Mouse (Mus musculus) cerebellum, adult 2 months (tissue): Measurements from ENCODE around the gene B3gnt9.

Experiments
- CTCF ChIP-seq: fragments of 200-500 bp; IDR thresholded peaks from 2 replicates; pipeline ENCODE4 v1.5.1; 2011; ENCODE audit warnings: low read depth, mild to moderate bottlenecking, control low read depth, low read length, moderate library complexity, borderline replicate concordance; ENCODE audit not compliant: insufficient read depth
- POLR2A ChIP-seq: fragments of 200-500 bp; IDR thresholded peaks from 2 replicates; pipeline ENCODE4 v1.6.1; 2011; ENCODE audit warnings: low read length, control low read depth, borderline replicate concordance; ENCODE audit not compliant: insufficient read depth

GRCm38 (mm10) chr8:105241016-105241415 is 13.9 kb downstream of the B3gnt9 start:
- no peak for TF ChIP-seq CTCF
- no peak for TF ChIP-seq POLR2A
